Mouse (Mus musculus): Measurements from ENCODE around the gene Zfp182. TPM values are rescaled to one million over a fixed set of nuclear protein-coding genes. Genes with fewer than 3 reads are reported as not detected.

The Zfp182 gene
- total RNA-seq (2021): 1 to 10 TPM; 7.8 to 8.5 TPM
- long read RNA-seq, experiment 1, partial matches to known transcripts: 1 of 2 reads
- long read RNA-seq, experiment 1, other reads (novel, unspliced or antisense): 1 of 2 reads
- long read RNA-seq, experiment 2, partial matches to known transcripts: 0 of 4 reads
- long read RNA-seq, experiment 2, other reads (novel, unspliced or antisense): 1 of 4 reads

DNA sequence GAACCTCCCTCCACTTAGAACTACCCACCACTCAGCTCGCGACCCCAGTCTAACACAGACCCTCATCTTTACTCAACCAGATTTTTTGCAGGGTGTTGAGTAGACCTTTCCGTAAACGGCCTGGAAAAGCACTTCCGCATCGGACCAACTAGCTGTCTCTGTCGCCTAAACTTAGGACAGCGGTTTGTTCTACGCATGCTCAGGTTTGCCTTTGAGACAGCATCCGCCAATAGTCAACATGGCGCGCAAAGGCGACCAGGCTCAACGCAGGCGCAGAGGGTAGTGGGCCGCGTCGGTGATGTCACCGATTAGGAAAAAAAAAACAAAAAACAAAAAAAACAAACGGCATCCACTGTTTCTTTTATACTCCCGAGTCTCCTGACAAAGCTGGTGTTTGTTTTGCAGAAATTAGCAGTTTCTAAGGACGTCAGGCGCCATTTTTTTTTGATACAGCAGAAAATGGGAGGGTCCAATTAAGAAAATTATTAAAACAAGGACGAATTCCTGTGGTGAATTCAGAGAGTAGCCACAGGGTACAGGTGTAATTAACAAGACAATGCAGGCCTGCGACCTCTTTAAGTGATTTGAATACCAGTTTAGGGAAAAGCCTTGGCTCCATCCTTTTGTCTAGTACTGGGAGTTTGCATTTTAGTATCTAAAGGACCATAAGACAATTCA, at the start of gene Zfp182:
Gene Zfp182 (minus strand): TSS at position 451 of the 678 bp plus-strand sequence.
- peak; percentile 72 to 75 for DNase-seq (ENCODE audit: low spot score in 2 of 2)

DNA sequence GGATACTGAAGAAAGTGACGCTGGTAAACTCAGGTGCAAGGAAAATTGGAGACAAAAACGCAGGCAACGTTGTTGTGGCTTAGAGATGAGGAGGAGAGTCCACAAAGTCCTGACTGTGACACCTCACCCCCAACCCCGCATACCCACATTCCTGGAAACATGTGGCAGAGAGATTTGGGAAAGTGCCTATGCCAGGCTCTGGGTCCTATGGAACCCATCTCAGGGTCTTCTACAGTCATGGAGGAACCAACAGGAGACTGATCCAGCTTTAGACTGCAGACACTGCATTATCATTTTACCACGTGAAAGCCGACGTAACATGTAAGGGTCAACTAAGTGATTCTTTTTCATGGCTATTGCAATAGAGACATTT, 27.7 kb upstream of the Zfp182 start:
- DNase-seq (ENCODE audit: low spot score in 2 of 2): no peak

DNA sequence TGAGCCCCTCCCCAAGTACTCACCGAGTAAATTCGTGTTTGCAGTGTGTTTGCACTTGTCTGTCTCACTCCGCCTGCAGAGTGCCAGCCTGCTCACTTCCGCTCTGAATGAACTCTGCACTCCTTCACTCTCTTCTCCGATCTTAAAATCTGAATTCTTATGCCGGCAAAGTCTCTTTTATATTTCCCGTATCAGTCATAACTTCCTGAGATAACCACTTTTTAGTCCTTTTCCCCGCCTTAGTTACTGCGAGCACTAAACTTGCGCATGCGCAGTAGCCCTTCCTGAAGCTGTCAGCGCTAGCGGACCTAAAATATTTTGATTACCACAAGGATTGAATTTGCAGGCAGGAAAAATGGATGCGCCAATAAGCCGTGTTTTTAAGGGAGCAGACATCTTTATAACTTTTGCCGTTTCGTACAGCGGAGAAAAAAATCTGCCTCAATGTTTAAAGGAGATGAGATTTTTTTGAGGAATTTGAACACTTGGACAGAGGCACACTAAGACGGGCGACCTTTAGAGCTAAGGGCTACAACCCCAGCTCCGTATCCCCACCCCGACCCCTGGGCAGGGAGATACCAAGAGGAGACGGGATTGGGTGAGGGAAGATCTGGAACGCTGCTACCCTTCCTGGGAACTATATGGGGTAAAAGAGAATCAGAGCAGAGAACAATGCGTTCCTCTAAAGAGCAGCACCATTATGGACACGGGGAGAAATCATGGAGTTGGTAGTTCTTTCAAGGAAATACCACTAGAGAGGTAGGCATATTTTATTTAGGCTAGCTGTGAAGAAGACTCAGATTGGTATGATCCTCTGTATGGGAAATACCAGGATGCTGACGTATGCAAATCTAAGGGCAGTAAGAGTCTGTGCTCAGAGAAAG, 27.1 kb upstream of the Zfp182 start, which contains the start of gene Zfp300:
Gene Zfp300 (minus strand): TSS at position 545 of the 884 bp plus-strand sequence.
- peak; percentile 58 to 61 for DNase-seq (ENCODE audit: low spot score in 2 of 2)

DNA sequence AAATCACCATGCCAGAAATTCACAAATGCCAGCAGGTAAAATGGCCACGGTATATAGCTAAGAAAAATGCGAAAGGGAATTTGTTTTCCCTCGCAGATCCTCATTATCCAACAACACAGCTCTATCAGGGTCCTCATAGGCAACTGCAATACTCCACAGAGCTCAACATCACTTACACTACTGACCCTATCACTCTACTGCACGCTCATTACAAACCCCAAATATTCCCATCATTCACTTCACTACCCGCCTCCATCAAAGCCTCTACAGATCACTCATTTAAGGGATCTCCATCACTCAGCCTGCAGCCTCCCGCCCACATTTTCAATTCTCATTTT, 26.5 kb upstream of the Zfp182 start:
- DNase-seq (ENCODE audit: low spot score in 2 of 2): no peak

DNA sequence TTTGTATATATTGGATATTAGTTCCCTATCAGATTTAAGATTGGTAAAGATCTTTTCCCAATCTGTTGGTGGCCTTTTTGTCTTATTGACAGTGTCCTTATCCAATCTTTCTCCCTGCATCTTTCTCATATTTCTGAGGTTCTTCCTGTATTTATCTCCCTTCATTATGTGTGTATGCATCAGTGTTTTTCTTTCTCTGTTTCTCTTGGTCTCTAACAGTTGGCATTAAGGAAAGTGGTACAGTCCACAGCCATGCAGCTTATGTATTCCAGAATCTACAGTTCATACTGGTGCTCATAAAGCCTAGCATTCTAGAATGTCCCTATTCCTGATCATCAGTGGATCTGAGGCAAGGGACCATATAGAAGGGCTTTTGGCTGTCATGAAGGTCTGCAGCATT, 6.0 kb upstream of the Zfp182 start, which contains the start of gene Spaca5:
Gene Spaca5 (plus strand): TSS at position 301 of the 400 bp plus-strand sequence.
- no peak for DNase-seq (ENCODE audit: low spot score in 2 of 2)

DNA sequence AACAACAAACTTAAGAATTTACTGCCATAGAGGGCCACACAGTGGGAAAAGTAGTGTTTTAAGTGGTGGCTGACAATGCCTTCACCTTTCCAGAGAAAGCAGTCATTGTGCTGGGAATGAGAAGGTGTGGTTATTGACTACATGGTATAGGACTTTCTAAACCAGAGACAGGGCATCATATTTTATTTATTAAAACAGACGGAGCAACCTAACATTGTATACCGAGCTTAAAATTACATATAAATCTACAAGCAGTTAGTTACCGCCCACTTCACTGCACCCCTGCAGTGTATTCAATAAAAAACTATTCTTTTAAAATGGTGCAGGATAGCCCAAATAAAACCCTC, 401 bp upstream of the Zfp182 start:
- DNase-seq (ENCODE audit: low spot score in 2 of 2): no peak

DNA sequence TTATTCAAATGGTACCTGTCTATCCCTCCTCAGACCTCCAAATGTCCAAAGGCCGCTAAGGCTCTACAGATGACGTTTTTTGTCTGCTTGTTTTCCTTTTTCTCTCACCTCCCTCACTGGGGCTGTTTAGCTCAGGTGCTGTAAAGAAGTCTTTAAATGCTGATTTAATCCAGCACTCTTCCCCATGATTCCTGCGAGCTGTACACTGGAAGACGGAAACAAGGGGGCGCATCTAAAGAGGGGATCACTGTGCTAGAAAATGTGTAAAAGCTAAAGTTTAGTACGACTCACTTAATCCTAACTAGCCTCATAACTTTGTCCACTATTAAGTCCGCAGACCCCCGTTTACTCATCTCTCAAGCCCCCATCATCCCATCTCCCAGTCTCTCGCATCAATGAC, 656 bp downstream of the Zfp182 start:
- DNase-seq (ENCODE audit: low spot score in 2 of 2): no peak

DNA sequence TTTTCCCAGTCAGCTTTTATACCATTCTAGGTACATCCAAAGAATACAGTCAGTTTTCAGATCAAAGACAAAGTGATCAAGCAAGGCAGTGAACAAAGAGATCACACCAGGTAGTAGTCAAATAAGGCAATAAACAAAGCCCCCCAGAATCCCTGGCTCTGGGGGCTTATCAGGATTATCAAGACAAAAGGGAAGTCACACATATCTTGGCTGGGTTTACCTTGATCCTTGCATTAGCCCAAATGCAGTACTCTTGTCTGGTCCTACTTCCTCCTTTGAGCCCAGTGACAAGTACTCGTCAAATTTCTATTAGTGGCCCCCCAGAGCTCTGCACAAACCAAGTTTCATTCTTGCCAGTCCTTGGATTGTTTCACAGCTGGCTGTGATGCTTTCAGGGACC, 81.2 kb downstream of the Zfp182 start:
- no peak for DNase-seq (ENCODE audit: low spot score in 2 of 2)

Other genes starting within 250 kb of the Zfp182 start
- gene Timp1, start 192.2 kb downstream of the Zfp182 start, total RNA-seq (2021): 1 to 10 TPM; 1.4 to 1.5 TPM
- 100 to 1,000 TPM; 486 to 496 TPM for gene Syn1, start 141.3 kb downstream of the Zfp182 start, total RNA-seq (2021)
- 10 to 100 TPM; 12.1 to 12.8 TPM for gene Cfp, start 130.8 kb downstream of the Zfp182 start, total RNA-seq (2021)
- gene Elk1, start 111.7 kb downstream of the Zfp182 start, total RNA-seq (2021): 10 to 100 TPM; 49.1 to 58.4 TPM
- 10 to 100 TPM; 13.7 to 14.7 TPM for gene Uxt, start 100.3 kb downstream of the Zfp182 start, total RNA-seq (2021)
- not detected for gene Spaca5, start 6.1 kb upstream of the Zfp182 start, total RNA-seq (2021)
- gene Zfp300, start 27.2 kb upstream of the Zfp182 start, total RNA-seq (2021): 1 to 10 TPM; 3.2 to 4.8 TPM
- not detected for gene Ssxa1, start 53.5 kb upstream of the Zfp182 start, total RNA-seq (2021)
- gene Gm21876, start 113.3 kb upstream of the Zfp182 start, total RNA-seq (2021): not detected